Mouse (Mus musculus): ENCODE results near the gene Slc5a3. TPM values are rescaled to one million over a fixed set of nuclear protein-coding genes. Genes with fewer than 3 reads are reported as not detected.

The Slc5a3 gene
- polyA plus RNA-seq, 1 experiment from 2014 or later, result 11.6 TPM

- 91% methylated on average over 15 of the region's 15 CpGs for WGBS
- DNase-seq (ENCODE audit: low spot score), result no peak
Measured at GRCm38 (mm10) chr16:92136275-92136674, 78.2 kb downstream of the Slc5a3 start.

More at GRCm38 (mm10) chr16:92136275-92136674, 78.2 kb downstream of the Slc5a3 start:
- Histone ChIP-seq H3K4me3 (no peak overlapping the region), H3K27me3 (replicated peaks; ENCODE audit: low read depth, poor library complexity, severe bottlenecking) (no peaks in the 10 kb centered on the region), H3K4me1 (peaks cover 31% of the 10 kb centered on the region), H3K36me3 (replicated peaks) (no peaks in the 10 kb centered on the region), H3K27ac (replicated peaks) (no peak overlapping the region), H3K9me3 (no peaks in the 10 kb centered on the region)

Other genes starting within 250 kb of the Slc5a3 start
- gene Mrps6, start 52 bp upstream of the Slc5a3 start, polyA plus RNA-seq (2016; fragmentation: Nextera tagmentation; extraction: Ambion mirVana), result 127 and 129 TPM in 2 replicates
- gene Gm49711, start within 50 bp of the Slc5a3 start, polyA plus RNA-seq (2016; fragmentation: Nextera tagmentation; extraction: Ambion mirVana), result 0.28 TPM in 1 of 2 replicates, not detected in the other
- 0.38 and 0.47 TPM in 2 replicates for gene Kcne2, start 234.1 kb downstream of the Slc5a3 start, polyA plus RNA-seq (2016; fragmentation: Nextera tagmentation; extraction: Ambion mirVana)
- gene Smim11, start 243.0 kb downstream of the Slc5a3 start, polyA plus RNA-seq (2016; fragmentation: Nextera tagmentation; extraction: Ambion mirVana), result 122 and 125 TPM in 2 replicates